Mouse (Mus musculus) ES-E14 (cell line): ENCODE data around the gene 1110004F10Rik. TPM values are rescaled to one million over a fixed set of nuclear protein-coding genes. Genes with fewer than 3 reads are reported as not detected.

Source experiments
- DNase-seq: peaks from one replicate; pipeline ENCODE4 v3.0.0-alpha.2; 2013; ENCODE audit warnings: low read depth, low spot score
- H3K27ac ChIP-seq: 2 replicates; pipeline ENCODE4 v1.5.1; 2012; ENCODE audit warnings: low read depth, mild to moderate bottlenecking, low read length, moderate library complexity, mixed read lengths; ENCODE audit not compliant: poor library complexity, insufficient read depth, severe bottlenecking
- H3K36me3 ChIP-seq: 2 replicates; pipeline ENCODE4 v1.6.1; 2012; ENCODE audit warnings: mild to moderate bottlenecking, low read length, moderate library complexity, mixed read lengths; ENCODE audit not compliant: control insufficient read depth, poor library complexity, insufficient read depth, severe bottlenecking
- H3K4me1 ChIP-seq, 2 experiments: fragments of 150-350 bp in 1 of 2; sonication (generic) in 1 of 2; 2 replicates each; pipeline ENCODE4 v1.6.1; 2012; ENCODE audit warnings: low read length in 2 of 2, mild to moderate bottlenecking in 1 of 2, mixed read lengths in 1 of 2; ENCODE audit not compliant: control insufficient read depth in 2 of 2, insufficient read depth in 2 of 2, poor library complexity in 1 of 2
- H3K4me3 ChIP-seq, 2 experiments: fragments of 150-350 bp in 1 of 2; sonication (generic) in 1 of 2; 2 replicates each; pipeline ENCODE4 v1.5.1; 2012; ENCODE audit warnings: low read length in 2 of 2, low read depth in 1 of 2, mild to moderate bottlenecking in 1 of 2, mixed read lengths in 1 of 2; ENCODE audit not compliant: insufficient read depth in 1 of 2, poor library complexity in 1 of 2, severe bottlenecking in 1 of 2
- H3K9ac ChIP-seq: 2 replicates; pipeline ENCODE4 v1.6.1; 2012; ENCODE audit warnings: low read depth, mild to moderate bottlenecking, low read length, mixed read lengths; ENCODE audit not compliant: poor library complexity, insufficient read depth, severe bottlenecking
- H3K9me3 ChIP-seq: fragments of 150-350 bp; sonication (generic); 2 replicates; pipeline ENCODE4 v1.6.1; 2012; ENCODE audit warnings: low read depth, mild to moderate bottlenecking, low read length; ENCODE audit not compliant: control insufficient read depth, insufficient read depth
- CHD2 ChIP-seq: IDR thresholded peaks from 2 replicates; pipeline ENCODE4 v1.6.1; 2014; ENCODE audit warnings: mild to moderate bottlenecking, low read depth, low read length, inconsistent platforms
- HCFC1 ChIP-seq: IDR thresholded peaks from 2 replicates; pipeline ENCODE4 v1.6.1; 2012; ENCODE audit warnings: low read length, inconsistent platforms, borderline replicate concordance; ENCODE audit not compliant: insufficient read depth
- MAFK ChIP-seq: IDR thresholded peaks from 2 replicates; pipeline ENCODE4 v1.6.1; 2014; ENCODE audit warnings: mild to moderate bottlenecking, low read depth, low read length, inconsistent platforms; ENCODE audit not compliant: insufficient read depth
- ZC3H11A ChIP-seq: IDR thresholded peaks from 2 replicates; pipeline ENCODE4 v1.6.1; 2012; ENCODE audit warnings: low read depth, mild to moderate bottlenecking, inconsistent platforms, low read length, borderline replicate concordance
- ZNF384 ChIP-seq: IDR thresholded peaks from 2 replicates; pipeline ENCODE4 v1.6.1; 2012; ENCODE audit warnings: low read depth, low read length, inconsistent platforms
- in situ Hi-C, 2 experiments: fragments of 600-800 bp; cut with MboI; formaldehyde crosslinking; loops; one replicate each; pipeline ENCODE4 v1.15.1; 2025; ENCODE audit warnings: low sequenced_read_pairs in 2 of 2, inconsistent platforms in 1 of 2; ENCODE audit not compliant: unreplicated experiment in 2 of 2
- total RNA-seq: library from RNA; depleted of rRNA; stranded (reverse); fragments of 300-350 nt; gene quantifications from 2 replicates; pipeline ENCODE4 v1.2.3, GENCODE M21; 2012

The 1110004F10Rik gene
- total RNA-seq, 1 experiment = 102 TPM

- Histone ChIP-seq H3K9me3 (no peaks in the 10 kb centered on the region), H3K4me1 (no peaks in the 10 kb centered on the region), H3K4me3 (no peak overlapping the region), H3K36me3 (no peaks in the 10 kb centered on the region), H3K9ac (no peak overlapping the region), H3K27ac (no peak overlapping the region)
- TF ChIP-seq ZNF384 (no peak), MAFK (no peak), HCFC1 (no peak), ZC3H11A (no peak), CHD2 (no peak)
- DNase-seq = no peak
- in situ Hi-C loops = no loop called here
Observed at GRCm38 (mm10) chr7:116111546-116111945, 72.3 kb downstream of the 1110004F10Rik start.

- Histone ChIP-seq H3K27ac (no peak overlapping the region), H3K4me1 (no peaks in the 10 kb centered on the region), H3K36me3 (no peaks in the 10 kb centered on the region), H3K9me3 (no peaks in the 10 kb centered on the region), H3K9ac (no peak overlapping the region), H3K4me3 (no peak overlapping the region)
- in situ Hi-C loops = no loop called here
- no peak for DNase-seq
- TF ChIP-seq MAFK (no peak), HCFC1 (no peak), ZC3H11A (no peak), ZNF384 (no peak), CHD2 (no peak)
Observed at GRCm38 (mm10) chr7:116115216-116115930, 76.2 kb downstream of the 1110004F10Rik start.

- in situ Hi-C loops = no loop called here
- Histone ChIP-seq H3K4me1 (0 out of 4 replicates have a peak, but pooled peaks cover 0 to 1% of the 10 kb centered on the region in 2 experiments), H3K27ac (no peak overlapping the region), H3K4me3 (no peak overlapping the region), H3K9me3 (no peaks in the 10 kb centered on the region), H3K36me3 (no peaks in the 10 kb centered on the region), H3K9ac (no peak overlapping the region)
- TF ChIP-seq ZNF384 = no peak
- TF ChIP-seq ZC3H11A = no peak
- no peak for TF ChIP-seq MAFK
- TF ChIP-seq HCFC1 = no peak
- no peak for TF ChIP-seq CHD2
- no peak for DNase-seq
Observed at GRCm38 (mm10) chr7:116115991-116116390, 76.8 kb downstream of the 1110004F10Rik start.

DNA sequence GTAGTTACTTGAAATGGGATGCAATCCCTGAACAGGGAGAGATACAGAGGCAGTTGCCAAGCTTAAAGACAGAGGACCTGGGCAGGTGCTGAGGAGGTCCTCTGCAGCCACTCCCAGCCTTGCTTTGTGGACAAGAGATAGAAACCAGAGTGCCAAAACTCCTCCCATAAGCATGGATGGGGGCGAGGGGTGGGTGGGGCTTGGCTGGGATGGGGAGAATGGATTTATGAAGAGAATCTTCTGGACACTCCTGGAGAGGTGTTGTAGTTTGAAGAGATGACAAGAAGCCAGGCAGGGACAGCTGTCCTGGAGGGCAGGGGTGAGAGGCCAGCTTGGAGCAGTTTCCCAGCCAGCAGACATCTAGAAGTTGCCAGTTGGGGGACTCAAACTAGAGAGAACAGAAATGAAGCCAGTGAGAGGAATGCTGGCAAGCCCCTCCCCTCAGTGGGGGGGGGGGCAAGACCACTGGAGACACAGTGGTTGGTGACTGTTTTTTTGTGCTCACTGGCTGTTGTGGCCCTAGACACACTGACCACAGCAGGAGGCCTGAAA lies 80.2 kb downstream of the 1110004F10Rik start:
- H3K9ac ChIP-seq = no peak overlapping the region
- peaks cover 0 to 8% of the 10 kb centered on the region in 2 experiments; a peak in 3 of 4 replicates for H3K4me1 ChIP-seq
- no peaks in the 10 kb centered on the region for H3K9me3 ChIP-seq
- H3K36me3 ChIP-seq = peaks cover 4% of the 10 kb centered on the region; the same call in 1 of the 2 replicates
- in situ Hi-C loops = no loop called here
- H3K27ac ChIP-seq = no peak overlapping the region
- no peak for DNase-seq
- H3K4me3 ChIP-seq = no peak overlapping the region
- TF ChIP-seq ZC3H11A (no peak), HCFC1 (no peak), ZNF384 (no peak)

DNA sequence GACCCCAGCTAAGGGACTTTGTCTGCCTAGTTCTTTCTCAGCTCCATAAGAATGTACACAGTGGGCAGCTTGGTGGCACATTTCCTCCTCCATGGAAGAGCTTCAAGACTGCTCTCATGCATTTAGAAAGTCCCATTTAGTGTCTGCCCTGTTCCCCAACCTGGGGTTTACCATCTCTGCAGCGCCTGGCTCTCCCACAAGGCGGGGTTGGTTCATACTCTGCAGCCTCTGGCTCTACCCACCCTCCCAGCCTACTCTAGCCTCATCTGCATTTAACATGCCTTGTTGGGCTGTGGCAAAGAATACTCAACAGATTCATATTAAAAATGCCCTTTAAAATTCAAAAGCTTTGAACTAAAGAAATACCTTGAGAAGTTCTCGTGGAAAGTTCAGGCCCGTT lies 81.5 kb downstream of the 1110004F10Rik start:
- Histone ChIP-seq H3K36me3 (peaks cover 9% of the 10 kb centered on the region; the same call in 1 of the 2 replicates), H3K9me3 (no peaks in the 10 kb centered on the region), H3K27ac (no peak overlapping the region), H3K4me1 (peaks cover 0 to 8% of the 10 kb centered on the region in 2 experiments; a peak in 3 of 4 replicates), H3K4me3 (no peak overlapping the region), H3K9ac (no peak overlapping the region)
- no peak for DNase-seq
- TF ChIP-seq CHD2 = no peak
- TF ChIP-seq ZC3H11A = no peak
- no peak for TF ChIP-seq ZNF384
- no peak for TF ChIP-seq HCFC1
- no peak for TF ChIP-seq MAFK
- in situ Hi-C loops = no loop called here
